Mouse (Mus musculus) forebrain, embryonic 12.5 days (tissue): ENCODE results near the gene Rnf166. TPM values are rescaled to one million over a fixed set of nuclear protein-coding genes. Genes with fewer than 3 reads are reported as not detected.
A peak's percentile ranks its signal among the peaks of the same experiment; 100 is the strongest.

ENCODE experiments used
- ATAC-seq: fragments of 200-750 bp; cut with Nextera tagmentation; 2 replicates; pipeline ENCODE4 v1.8.0; 2017; ENCODE audit warnings: moderate TSS enrichment; ENCODE audit not compliant: low FRiP score
- H3K27ac ChIP-seq: fragments of 300-500 bp; sonication (generic); 2 replicates; pipeline ENCODE4 v1.5.1; 2016; ENCODE audit warnings: mild to moderate bottlenecking
- H3K27me3 ChIP-seq: fragments of 300-500 bp; sonication (generic); 2 replicates; pipeline ENCODE4 v1.6.1; 2016; ENCODE audit warnings: mild to moderate bottlenecking
- H3K36me3 ChIP-seq: fragments of 300-500 bp; sonication (generic); replicated peaks from 2 replicates; pipeline ENCODE4 v1.6.1; 2016; ENCODE audit warnings: mild to moderate bottlenecking
- H3K4me1 ChIP-seq: fragments of 300-500 bp; sonication (generic); 2 replicates; pipeline ENCODE4 v1.6.1; 2016
- H3K4me2 ChIP-seq: fragments of 300-500 bp; sonication (generic); 2 replicates; pipeline ENCODE4 v1.6.1; 2016; ENCODE audit warnings: mild to moderate bottlenecking, moderate library complexity
- H3K4me3 ChIP-seq: fragments of 300-500 bp; sonication (generic); replicated peaks from 2 replicates; pipeline ENCODE4 v1.5.1; 2016; ENCODE audit warnings: mild to moderate bottlenecking
- H3K9ac ChIP-seq: fragments of 300-500 bp; sonication (generic); 2 replicates; pipeline ENCODE4 v1.6.1; 2016; ENCODE audit warnings: mild to moderate bottlenecking
- H3K9me3 ChIP-seq: fragments of 300-500 bp; sonication (generic); 2 replicates; pipeline ENCODE4 v1.6.1; 2016
- WGBS: fragments of 180-500 bp; shearing (Covaris S2); methylation state at CpG from one replicate; pipeline ENCODE4 v1.1.7; 2016; 5-methylcytosine and 5-hydroxymethylcytosine counted together
- polyA plus RNA-seq: library from polyadenylated mRNA; unstranded; fragments of >200 nt; fragmentation: Nextera tagmentation; extraction: Ambion mirVana; gene quantifications from 2 replicates; pipeline ENCODE4 v1.2.1, GENCODE M21; 2016

Gene Rnf166
- polyA plus RNA-seq, 1 experiment from 2014 or later, result 35.1 TPM

DNA sequence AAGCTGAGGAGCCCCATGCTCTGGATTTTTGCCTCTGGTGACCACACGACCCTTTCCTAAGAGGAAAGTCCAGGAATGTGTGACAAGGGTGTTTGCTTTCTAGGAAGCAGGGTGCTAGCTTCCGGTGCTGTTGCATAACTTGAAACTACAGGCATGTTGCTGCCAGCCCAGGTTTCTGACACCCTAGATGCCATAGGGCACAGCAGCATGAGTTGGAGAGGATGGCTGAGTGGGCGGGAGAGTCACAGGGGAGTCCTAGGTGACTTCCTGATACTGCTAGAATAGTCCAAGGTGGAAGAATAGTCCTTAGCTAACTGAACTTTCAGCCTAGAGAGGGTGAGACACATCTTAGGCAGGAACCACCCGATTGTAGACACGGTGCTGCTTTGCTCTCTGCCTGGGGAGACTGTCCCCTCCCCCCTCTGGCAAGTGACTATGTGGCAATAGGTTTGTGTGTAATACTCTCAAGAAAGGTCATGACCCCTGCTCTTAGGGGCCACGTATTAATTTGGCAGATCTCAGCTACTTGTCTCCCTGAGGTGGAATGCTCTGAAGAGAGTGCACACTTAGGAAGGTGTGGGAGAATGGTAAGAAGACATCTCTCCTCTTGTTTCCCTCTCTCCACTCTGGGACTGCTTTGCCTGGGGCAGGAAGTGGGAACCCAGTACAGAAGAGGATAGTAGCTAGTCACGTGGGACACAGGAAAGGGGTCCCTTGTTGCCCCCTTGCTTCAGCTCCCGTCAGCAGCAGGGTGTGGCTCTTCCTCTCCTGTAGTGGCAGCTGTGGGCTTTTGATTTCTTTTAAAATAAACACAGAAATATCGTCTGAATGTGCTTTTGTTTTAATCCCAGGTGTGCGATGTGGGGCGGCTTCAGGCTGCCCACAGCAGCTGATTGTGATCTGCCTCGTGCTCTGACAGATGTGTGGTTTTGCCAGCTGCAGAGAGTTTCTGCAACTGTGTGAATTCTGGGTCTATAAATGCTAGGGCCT is 11.9 kb downstream of the Rnf166 start:
- Histone ChIP-seq H3K36me3 (peaks cover 25% of the 10 kb centered on the region), H3K27me3 (peaks cover 52% of the 10 kb centered on the region), H3K27ac (no peak overlapping the region), H3K9ac (no peak overlapping the region), H3K4me2 (no peak overlapping the region), H3K4me3 (no peak overlapping the region), H3K4me1 (peaks cover 15% of the 10 kb centered on the region), H3K9me3 (no peaks in the 10 kb centered on the region)
- 71% methylated on average over 12 of the region's 12 CpGs for WGBS
- no peak for ATAC-seq

DNA sequence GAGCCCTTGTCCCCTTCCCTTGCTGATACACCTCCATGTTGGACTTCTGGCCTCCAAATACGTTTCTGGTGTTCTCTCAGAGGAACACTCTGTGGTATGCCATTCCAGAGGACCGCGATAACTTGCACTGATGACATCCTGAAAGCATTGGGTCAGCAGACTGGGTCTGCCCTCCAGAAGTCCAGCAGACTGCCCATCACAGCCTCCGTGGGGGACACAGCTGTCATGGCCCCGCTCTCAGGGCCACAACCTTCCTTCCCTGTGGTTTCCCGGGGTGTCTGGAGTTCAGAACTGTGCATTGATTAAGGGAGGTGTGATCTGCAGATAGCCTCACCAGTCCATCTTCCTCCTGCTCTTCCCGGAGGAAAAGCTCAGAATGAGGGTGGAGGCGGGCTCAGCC is 13.4 kb downstream of the Rnf166 start:
- H3K27me3 ChIP-seq, result peaks cover 66% of the 10 kb centered on the region
- H3K27ac ChIP-seq, result no peak overlapping the region
- ATAC-seq, result no peak
- no peak overlapping the region for H3K9ac ChIP-seq
- H3K36me3 ChIP-seq, result peaks cover 13% of the 10 kb centered on the region
- H3K4me2 ChIP-seq, result no peak overlapping the region
- 74% methylated on average over 8 of the region's 8 CpGs for WGBS
- H3K4me3 ChIP-seq, result no peak overlapping the region
- peaks cover 15% of the 10 kb centered on the region for H3K4me1 ChIP-seq
- H3K9me3 ChIP-seq, result no peaks in the 10 kb centered on the region

DNA sequence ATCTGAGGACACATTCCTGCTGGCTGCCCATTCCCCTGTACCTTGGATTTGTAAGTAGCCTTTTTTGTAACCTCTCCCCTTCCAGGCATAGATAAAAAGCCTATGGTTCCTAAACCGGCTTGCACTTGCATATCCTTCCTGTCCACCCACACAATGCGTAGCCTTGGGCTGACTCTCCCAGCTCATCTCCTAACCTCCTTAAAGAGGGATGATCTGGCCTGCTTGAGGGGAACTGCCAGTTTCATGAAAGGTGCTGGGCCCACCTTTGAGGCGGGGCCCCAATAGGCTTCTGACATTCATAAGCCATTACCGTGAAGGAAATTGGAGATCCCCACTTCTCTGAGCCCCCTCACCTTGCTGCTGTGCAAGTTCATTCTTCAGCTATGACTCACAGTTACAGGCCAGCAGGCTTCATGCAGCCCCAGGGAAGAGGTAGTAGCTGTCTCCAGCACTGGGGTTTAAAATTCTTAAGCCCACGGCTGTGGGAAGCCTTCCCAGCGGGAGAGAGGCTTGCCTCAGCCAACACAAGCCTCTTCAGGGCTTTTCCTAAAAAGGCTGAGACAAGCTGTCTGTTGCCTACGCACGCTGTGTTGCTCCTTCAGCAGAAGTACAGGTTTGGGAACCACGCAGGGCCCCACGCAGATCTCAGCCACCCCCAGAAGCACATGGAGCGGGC is 14.3 kb downstream of the Rnf166 start:
- Histone ChIP-seq H3K4me2 (no peak overlapping the region), H3K9ac (no peak overlapping the region), H3K9me3 (no peaks in the 10 kb centered on the region), H3K4me1 (peaks cover 15% of the 10 kb centered on the region), H3K36me3 (peaks cover 4% of the 10 kb centered on the region), H3K27ac (0 out of 2 replicates have a peak overlapping the region, but pooled peaks have one; percentile 14), H3K27me3 (peaks cover 75% of the 10 kb centered on the region), H3K4me3 (no peak overlapping the region)
- no peak for ATAC-seq
- 62% methylated on average over 11 of the region's 11 CpGs for WGBS

DNA sequence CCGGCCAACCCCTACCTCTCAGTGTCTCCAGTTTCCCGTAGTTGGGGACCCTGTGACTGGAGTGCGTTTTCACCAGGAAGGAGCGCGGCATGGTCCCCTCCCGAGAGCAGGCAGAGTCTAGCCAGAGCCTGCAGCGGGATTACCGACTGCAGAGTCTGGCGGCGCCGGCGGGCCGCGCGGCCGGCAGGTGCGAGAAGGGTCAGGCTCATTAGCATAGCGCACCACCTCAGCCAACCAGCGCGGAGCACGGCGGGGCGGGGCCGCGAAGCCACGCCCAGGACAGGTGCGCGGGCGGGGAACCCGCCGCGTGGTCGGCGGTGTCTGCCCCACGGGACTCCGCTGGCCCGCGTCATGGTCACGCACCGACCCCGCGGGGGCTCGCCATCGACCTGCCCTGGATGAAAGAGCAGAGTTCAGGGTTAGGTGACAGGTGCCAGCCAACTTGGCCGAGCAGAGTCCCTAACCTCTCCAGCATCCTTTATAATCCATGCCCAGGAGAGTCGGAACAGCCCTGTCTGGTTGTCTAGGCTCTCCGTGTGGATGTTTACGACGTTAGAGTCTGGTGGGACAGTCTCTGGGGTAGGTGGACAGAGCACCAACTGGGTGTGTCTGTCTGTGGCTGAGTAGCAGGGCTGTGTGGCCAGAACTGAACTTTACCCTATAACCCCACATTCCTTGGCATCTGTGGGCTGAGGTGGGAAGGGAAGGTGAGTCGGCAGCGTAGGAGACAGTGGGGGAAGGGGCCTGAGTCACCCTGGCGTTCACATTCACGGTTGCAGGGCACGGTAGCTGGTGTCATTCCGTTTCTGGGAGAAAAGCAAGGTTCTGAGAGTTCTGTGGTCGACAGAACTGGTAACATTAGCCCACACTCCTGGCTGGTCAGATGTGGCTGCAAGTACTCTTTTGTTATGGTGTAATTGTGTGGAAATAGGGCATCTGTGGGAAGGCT is 15.1 kb downstream of the Rnf166 start, which contains the start of gene Snai3:
Gene Snai3, minus strand, starts transcription at position 210 of the 949 bp plus-strand sequence.
- peaks cover 15% of the 10 kb centered on the region for H3K4me1 ChIP-seq
- ATAC-seq, result peak; percentile 64
- H3K4me2 ChIP-seq, result peak within 1 kb of the TSS; percentile 65
- peak within 1 kb of the TSS; percentile 37 for H3K4me3 ChIP-seq
- H3K9me3 ChIP-seq, result no peaks in the 10 kb centered on the region
- no peak within 1 kb of the TSS for H3K27ac ChIP-seq
- H3K9ac ChIP-seq, result peak within 1 kb of the TSS; percentile 40; the same call in 1 of the 2 replicates
- WGBS, result 2% methylated on average over 55 of the region's 56 CpGs
- no peaks in the 10 kb centered on the region for H3K36me3 ChIP-seq
- H3K27me3 ChIP-seq, result peaks cover 82% of the 10 kb centered on the region

DNA sequence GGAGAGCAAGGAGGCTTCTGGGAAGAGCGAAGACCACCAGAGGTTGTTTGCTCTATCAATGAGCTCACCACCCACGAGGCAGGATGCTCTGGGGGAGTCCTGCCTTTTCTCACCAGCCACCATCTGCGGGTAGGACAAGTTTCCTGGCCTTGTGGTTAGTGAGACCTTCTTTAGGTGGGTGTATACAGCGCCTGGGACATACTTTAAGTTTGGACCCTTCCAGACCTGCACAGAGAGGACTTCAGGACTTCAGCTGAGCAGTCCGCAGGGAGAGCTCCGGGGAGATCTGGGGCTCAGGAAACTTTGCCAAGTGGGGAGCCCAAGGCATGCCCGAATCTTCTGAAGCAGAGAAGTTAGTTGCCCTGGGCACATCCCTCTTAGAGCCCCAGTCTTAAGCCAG is 15.9 kb downstream of the Rnf166 start:
- WGBS, result 30% methylated on average over 7 of the region's 7 CpGs
- no peak overlapping the region for H3K9ac ChIP-seq
- peaks cover 82% of the 10 kb centered on the region for H3K27me3 ChIP-seq
- H3K4me2 ChIP-seq, result peak overlapping the region; percentile 65
- peak overlapping the region; percentile 37; the same call in 1 of the 2 replicates for H3K4me3 ChIP-seq
- no peaks in the 10 kb centered on the region for H3K9me3 ChIP-seq
- peaks cover 15% of the 10 kb centered on the region for H3K4me1 ChIP-seq
- ATAC-seq, result no peak
- no peak overlapping the region for H3K27ac ChIP-seq
- no peaks in the 10 kb centered on the region for H3K36me3 ChIP-seq

DNA sequence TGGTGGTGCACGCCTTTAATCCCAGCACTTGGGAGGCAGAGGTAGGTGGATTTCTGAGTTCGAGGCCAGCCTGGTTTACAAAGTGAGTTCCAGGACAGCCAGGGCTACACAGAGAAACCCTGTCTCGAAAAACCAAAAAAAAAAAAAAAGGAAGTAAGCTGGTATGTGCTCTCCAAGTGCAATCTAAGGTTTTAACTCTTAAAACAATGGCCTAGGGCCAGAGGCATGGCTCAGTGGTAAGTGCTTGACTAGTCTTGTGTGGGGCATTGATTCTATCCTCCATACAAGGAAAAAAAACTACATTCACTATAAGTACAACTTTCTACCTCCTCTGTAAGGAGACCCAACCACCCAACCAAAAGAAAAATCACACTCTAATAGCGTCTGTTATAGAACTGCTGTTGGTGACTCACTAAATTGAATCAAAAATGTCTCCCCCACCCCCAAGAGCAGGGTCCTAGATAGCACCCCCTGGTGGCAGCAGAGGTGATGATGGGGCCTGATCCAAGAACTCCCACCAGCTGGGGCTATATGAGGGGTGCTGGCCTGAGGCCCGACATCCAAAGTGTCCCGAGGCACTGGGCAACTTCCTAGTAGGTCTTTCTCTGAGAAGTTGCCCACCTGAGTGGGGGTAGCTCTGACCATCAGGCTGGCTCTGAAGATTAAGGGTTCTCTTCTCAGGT is 16.5 kb downstream of the Rnf166 start:
- Histone ChIP-seq H3K27me3 (peaks cover 82% of the 10 kb centered on the region), H3K4me2 (no peak overlapping the region), H3K36me3 (no peaks in the 10 kb centered on the region), H3K4me3 (no peak overlapping the region), H3K9ac (no peak overlapping the region), H3K9me3 (no peaks in the 10 kb centered on the region), H3K4me1 (peaks cover 15% of the 10 kb centered on the region), H3K27ac (no peak overlapping the region)
- WGBS, result 53% methylated on average over 6 of the region's 6 CpGs
- no peak for ATAC-seq

DNA sequence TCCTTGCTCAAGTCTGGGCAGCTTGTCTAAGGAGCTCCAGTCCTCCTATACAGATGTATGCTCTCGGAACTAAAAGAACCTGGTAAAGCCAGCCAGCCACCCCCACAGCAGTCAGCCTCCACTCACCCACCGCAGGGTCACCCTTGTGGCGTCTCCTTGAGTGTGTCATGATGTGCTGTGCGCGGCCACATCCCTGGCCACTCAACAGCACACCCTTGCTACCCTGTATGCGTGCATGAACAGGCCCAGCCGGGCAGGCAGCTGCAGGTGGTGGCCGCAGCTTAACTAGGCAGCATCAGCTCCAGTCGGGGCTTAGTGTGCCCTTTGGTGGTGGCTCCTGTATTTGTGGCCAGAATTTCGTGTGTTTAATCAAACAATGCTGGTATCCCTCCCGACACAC is 18.7 kb downstream of the Rnf166 start:
- Histone ChIP-seq H3K4me2 (no peak overlapping the region), H3K27me3 (peaks cover 61% of the 10 kb centered on the region), H3K9ac (no peak overlapping the region), H3K27ac (no peak overlapping the region), H3K4me1 (peaks cover 15% of the 10 kb centered on the region), H3K4me3 (no peak overlapping the region), H3K9me3 (no peaks in the 10 kb centered on the region), H3K36me3 (no peaks in the 10 kb centered on the region)
- ATAC-seq, result no peak
- 73% methylated on average over 11 of the region's 11 CpGs for whole genome bisulfite sequencing

DNA sequence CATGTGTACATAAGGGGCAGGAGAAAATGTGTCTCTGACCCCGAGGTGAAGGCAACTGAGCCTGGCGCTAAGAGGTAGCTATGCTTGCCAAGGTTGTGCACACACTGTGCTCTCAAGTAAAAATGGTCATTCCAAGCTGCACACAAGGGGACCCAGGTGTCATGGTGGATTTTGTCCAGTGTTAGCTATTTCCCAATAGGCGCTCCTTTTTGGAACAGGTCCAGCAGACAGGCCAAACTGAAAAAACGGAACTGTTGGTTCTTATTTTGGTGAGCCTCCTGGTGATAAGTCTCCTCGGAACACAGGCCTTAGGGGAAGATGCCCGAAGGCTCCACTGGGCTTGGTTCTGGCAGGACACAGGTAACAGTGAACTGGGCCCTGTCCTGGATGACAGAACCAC is 21.5 kb downstream of the Rnf166 start:
- Histone ChIP-seq H3K4me2 (no peak overlapping the region), H3K27me3 (peaks cover 34% of the 10 kb centered on the region), H3K9me3 (no peaks in the 10 kb centered on the region), H3K9ac (no peak overlapping the region), H3K4me3 (no peak overlapping the region), H3K27ac (no peak overlapping the region), H3K36me3 (no peaks in the 10 kb centered on the region), H3K4me1 (no peaks in the 10 kb centered on the region)
- WGBS, result 90% methylated on average over 6 of the region's 6 CpGs
- no peak for ATAC-seq

DNA sequence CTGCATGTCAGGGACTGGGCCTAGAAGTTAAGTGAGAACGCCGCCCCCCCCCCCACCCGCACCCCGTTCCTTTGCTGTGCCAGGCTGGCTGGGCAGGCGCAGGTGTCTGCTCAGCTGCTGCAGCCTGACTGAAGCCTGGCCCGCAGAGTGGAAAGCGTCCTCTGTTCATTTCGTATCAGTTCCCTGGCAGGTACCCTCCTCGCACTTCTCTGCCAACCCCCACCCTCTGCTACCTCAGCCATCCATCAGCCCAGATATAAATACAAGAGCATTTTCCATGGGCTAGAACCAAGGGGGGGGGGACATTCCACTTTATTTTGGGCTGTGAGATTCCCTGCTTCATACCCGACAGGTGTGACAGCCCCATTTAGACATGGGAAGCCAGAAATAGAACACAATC is 23.7 kb downstream of the Rnf166 start:
- ATAC-seq, result no peak

DNA sequence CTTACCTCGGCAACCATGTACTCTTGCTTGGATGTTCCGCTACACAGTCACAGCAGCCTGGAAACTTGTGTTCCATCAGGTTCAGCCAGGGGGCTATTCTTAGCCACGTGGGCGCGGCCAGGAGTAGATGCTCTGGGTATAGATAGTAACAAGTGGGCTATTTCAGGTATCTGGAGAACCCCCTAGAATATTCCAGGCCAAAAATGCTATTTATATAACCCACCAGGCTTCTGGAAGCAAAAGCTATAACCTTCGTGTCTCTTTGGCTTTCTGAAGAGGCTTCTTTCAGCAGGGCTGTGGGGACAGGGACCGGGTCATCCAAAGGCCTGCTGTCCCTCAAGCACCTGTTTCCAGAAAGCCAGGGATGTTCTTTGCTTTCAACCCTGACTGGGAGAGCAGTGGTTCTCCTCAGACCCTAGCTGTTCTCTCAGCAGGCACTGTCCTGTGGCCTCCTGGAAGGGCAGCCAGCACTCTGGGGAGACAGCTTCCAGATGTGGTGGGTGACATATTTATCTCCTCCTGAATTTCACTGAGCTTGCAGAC is 24.6 kb downstream of the Rnf166 start:
- 82% methylated on average over 7 of the region's 7 CpGs for WGBS
- Histone ChIP-seq H3K9ac (no peak overlapping the region), H3K4me1 (no peaks in the 10 kb centered on the region), H3K4me2 (no peak overlapping the region), H3K27me3 (peaks cover 14% of the 10 kb centered on the region; the same call in 1 of the 2 replicates), H3K4me3 (no peak overlapping the region), H3K9me3 (no peaks in the 10 kb centered on the region), H3K36me3 (no peaks in the 10 kb centered on the region), H3K27ac (no peak overlapping the region)
- no peak for ATAC-seq

More for the DNA sequence above, 23.7 kb downstream of the Rnf166 start:
- no peaks in the 10 kb centered on the region for H3K4me1 ChIP-seq
- no peaks in the 10 kb centered on the region for H3K36me3 ChIP-seq
- H3K27me3 ChIP-seq, result peaks cover 17% of the 10 kb centered on the region
- no peak overlapping the region for H3K4me3 ChIP-seq
- no peak overlapping the region for H3K4me2 ChIP-seq
- H3K9me3 ChIP-seq, result no peaks in the 10 kb centered on the region
- H3K9ac ChIP-seq, result no peak overlapping the region
- no peak overlapping the region for H3K27ac ChIP-seq
- WGBS, result 88% methylated on average over 10 of the region's 10 CpGs

DNA sequence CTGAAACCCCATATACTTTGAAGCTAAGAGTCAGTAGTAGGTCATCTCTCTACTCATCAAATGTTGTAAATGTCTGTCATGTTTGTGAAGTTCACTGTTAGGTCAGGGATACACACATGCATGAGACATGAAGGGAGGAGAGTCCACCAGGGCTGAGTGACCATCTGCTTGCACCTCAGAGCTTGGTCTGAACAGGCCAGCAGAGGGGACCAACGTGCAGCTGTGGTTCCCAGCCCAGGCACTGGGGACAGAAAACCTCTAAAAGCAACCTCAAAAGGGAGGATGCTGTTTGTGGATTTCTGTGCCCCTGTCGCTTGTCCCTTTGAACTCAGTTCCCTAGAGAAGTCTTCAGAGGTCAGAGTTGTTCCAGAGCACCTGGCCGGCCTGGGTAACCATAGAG is 30.7 kb downstream of the Rnf166 start:
- Histone ChIP-seq H3K4me2 (peak overlapping the region; percentile 68), H3K9ac (peak overlapping the region; percentile 17; the same call in 1 of the 2 replicates), H3K36me3 (no peaks in the 10 kb centered on the region), H3K27me3 (0 out of 2 replicates have a peak, but pooled peaks cover 11% of the 10 kb centered on the region), H3K4me3 (no peak overlapping the region), H3K27ac (peak overlapping the region; percentile 99; the same call in 1 of the 2 replicates), H3K4me1 (peaks cover 31% of the 10 kb centered on the region), H3K9me3 (no peaks in the 10 kb centered on the region)
- no peak for ATAC-seq
- WGBS, result 80% methylated on average over 3 of the region's 3 CpGs
